ENCODE assay signal across 13 mouse cellular contexts in genomic region chr12:54844415-54844814, GRCm38 (mm10).
"Had no signal": no experiment of that assay in that cellular context is flagged by ENCODE, and none has a peak within 500 bp of the region (broad histone marks: within the 10 kb centered on the region; RNA-seq: fewer than 3 reads in every experiment).

No protein-coding gene starts in this region.

- ATAC-seq: lung, postnatal 0 days had no signal

- DNase-seq: kidney, adult 8-10 months; kidney, postnatal 25 days; lung, adult 2 months; midbrain, embryonic 14.5 days; right cerebral cortex, postnatal 14 days; thymus, adult 18-20 months; thymus, postnatal 25 days had no signal

- H3K4me2 ChIP-seq: liver, embryonic 11.5 days; liver, embryonic 15.5 days had no signal

- H3K36me3 ChIP-seq: limb, embryonic 10.5 days; liver, embryonic 15.5 days had no signal

- H3K4me3 ChIP-seq: left cerebral cortex, adult 2 months; limb, embryonic 10.5 days; liver, embryonic 15.5 days had no signal

- H3K27me3 ChIP-seq: liver, embryonic 15.5 days had no signal

- H3K4me1 ChIP-seq: limb, embryonic 10.5 days; liver, embryonic 15.5 days had no signal

- H3K27ac ChIP-seq: left cerebral cortex, adult 2 months; limb, embryonic 10.5 days; liver, embryonic 15.5 days; macrophage had no signal

- H3K9me3 ChIP-seq: limb, embryonic 10.5 days; liver, embryonic 15.5 days had no signal

- H3K9ac ChIP-seq: liver, embryonic 15.5 days had no signal
